In the genomic region with DNA sequence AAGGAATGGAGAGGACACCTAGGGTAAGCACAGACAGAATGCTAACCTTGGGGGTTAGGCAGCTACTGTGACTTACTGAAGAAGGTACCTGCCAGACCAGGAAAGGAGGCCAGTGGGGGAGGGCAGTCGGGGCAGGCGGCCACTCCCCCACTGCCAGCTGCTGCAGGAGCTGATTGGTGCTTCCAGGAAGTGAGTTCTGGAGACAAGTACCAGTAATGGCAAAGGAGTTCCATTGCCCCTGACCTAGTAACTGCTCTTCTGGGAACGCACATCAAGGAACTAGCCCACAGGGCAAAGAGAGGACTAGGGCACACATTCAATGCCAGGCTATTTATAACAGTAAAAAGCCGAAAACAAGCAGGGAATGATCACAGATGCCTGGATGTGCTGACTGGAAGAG, we compare ENCODE assay signal across 9 mouse cellular contexts. TPM values are rescaled to one million over a fixed set of nuclear protein-coding genes. Genes with fewer than 3 reads are reported as not detected.
DNase-seq lines count a peak whose midpoint lies in the region; ATAC-seq and TF ChIP-seq lines count a peak whose summit lies in the region.
"Had no signal": no experiment of that assay in that cellular context is flagged by ENCODE, and none has a peak within 500 bp of the region (broad histone marks: within the 10 kb centered on the region; RNA-seq: fewer than 3 reads in every experiment).

No protein-coding gene starts in this region.

- DNase-seq in forebrain, embryonic 10.5 days (ENCODE audit: extremely low spot score, low spot score) = no peak
- DNase-seq in gastrocnemius, adult 2 months = peak; percentile 85
- peak; percentile 78 for DNase-seq in skeletal muscle tissue, adult 2 months (ENCODE audit: low read depth, low spot score)
- no peak for DNase-seq in thymus, postnatal 36 days
- DNase-seq in MN1 (ENCODE audit: low spot score) = no peak

- no peak for ATAC-seq in forebrain, embryonic 13.5 days
- ATAC-seq in kidney, embryonic 15.5 days (replicated peaks; ENCODE audit: low FRiP score) = no peak

- no peaks in the 10 kb centered on the region for H3K9me3 ChIP-seq in forebrain, embryonic 13.5 days (replicated peaks)
- H3K9me3 ChIP-seq in forebrain, embryonic 10.5 days = no peaks in the 10 kb centered on the region
- H3K9me3 ChIP-seq in E14TG2a.4 (ENCODE audit: low read length) = no peaks in the 10 kb centered on the region
- no peaks in the 10 kb centered on the region for H3K9me3 ChIP-seq in kidney, embryonic 15.5 days (replicated peaks)

- 0 out of 2 replicates have a peak overlapping the region, but pooled peaks have one; percentile 6 for H3K4me2 ChIP-seq in forebrain, embryonic 13.5 days
- no peak overlapping the region for H3K4me2 ChIP-seq in kidney, embryonic 15.5 days

- no peak overlapping the region for H3K9ac ChIP-seq in forebrain, embryonic 13.5 days
- peak overlapping the region; percentile 26; the same call in 1 of the 2 replicates for H3K9ac ChIP-seq in kidney, embryonic 15.5 days

- peaks cover 13% of the 10 kb centered on the region; the same call in 1 of the 2 replicates for H3K36me3 ChIP-seq in forebrain, embryonic 13.5 days (ENCODE audit: poor library complexity, severe bottlenecking)
- peaks cover 58% of the 10 kb centered on the region for H3K36me3 ChIP-seq in forebrain, embryonic 10.5 days (replicated peaks)
- H3K36me3 ChIP-seq in E14TG2a.4 (ENCODE audit: insufficient read depth, low read length) = peaks cover 63% of the 10 kb centered on the region
- H3K36me3 ChIP-seq in kidney, embryonic 15.5 days = peaks cover 7% of the 10 kb centered on the region; the same call in 1 of the 2 replicates

- no peaks in the 10 kb centered on the region for H3K27me3 ChIP-seq in forebrain, embryonic 13.5 days
- no peaks in the 10 kb centered on the region for H3K27me3 ChIP-seq in forebrain, embryonic 10.5 days (ENCODE audit: poor library complexity, severe bottlenecking)
- no peaks in the 10 kb centered on the region for H3K27me3 ChIP-seq in E14TG2a.4 (ENCODE audit: insufficient read depth, low read length)
- no peaks in the 10 kb centered on the region for H3K27me3 ChIP-seq in kidney, embryonic 15.5 days

- H3K4me3 ChIP-seq in forebrain, embryonic 13.5 days = no peak overlapping the region
- H3K4me3 ChIP-seq in forebrain, embryonic 10.5 days = no peak overlapping the region
- H3K4me3 ChIP-seq in E14TG2a.4 (replicated peaks; ENCODE audit: low read length) = 0 out of 2 replicates have a peak overlapping the region, but pooled peaks have one; percentile 8
- peak overlapping the region; percentile 57 for H3K4me3 ChIP-seq in gastrocnemius, adult 2 months
- no peak overlapping the region for H3K4me3 ChIP-seq in kidney, embryonic 15.5 days (replicated peaks)
- H3K4me3 ChIP-seq: erythroblast, embryonic 14.5 days had no signal

- intact Hi-C loops in gastrocnemius, adult 2 months (cut with DNase I) = loop anchor here (2.0 to 5.0 kb wide), 2 partner anchors 22 to 40 kb away; a partner anchor contains a TSS

- H3K4me1 ChIP-seq in forebrain, embryonic 13.5 days = peaks cover 52% of the 10 kb centered on the region
- peaks cover 45% of the 10 kb centered on the region for H3K4me1 ChIP-seq in forebrain, embryonic 10.5 days
- H3K4me1 ChIP-seq in E14TG2a.4 (replicated peaks; ENCODE audit: low read depth, low read length) = peaks cover 68% of the 10 kb centered on the region
- peaks cover 50% of the 10 kb centered on the region for H3K4me1 ChIP-seq in kidney, embryonic 15.5 days

- H3K27ac ChIP-seq in forebrain, embryonic 13.5 days = no peak overlapping the region
- no peak overlapping the region for H3K27ac ChIP-seq in forebrain, embryonic 10.5 days
- peak overlapping the region; percentile 99 for H3K27ac ChIP-seq in gastrocnemius, adult 2 months
- H3K27ac ChIP-seq in kidney, embryonic 15.5 days = 0 out of 2 replicates have a peak overlapping the region, but pooled peaks have one; percentile 2

- 79% methylated on average over 4 of the region's 4 CpGs for WGBS in forebrain, embryonic 13.5 days
- 75% methylated on average over 4 of the region's 4 CpGs for WGBS in forebrain, embryonic 10.5 days
- WGBS in kidney, embryonic 15.5 days = 52% methylated on average over 4 of the region's 4 CpGs

- no peak for TF ChIP-seq CTCF in E14TG2a.4 (conservative IDR thresholded peaks at IDR 0.05; ENCODE audit: low read length)
- TF ChIP-seq CTCF in gastrocnemius, adult 2 months (IDR thresholded peaks at IDR 0.05) = no peak

RNA-seq across cellular contexts. Expression of a gene that starts 3.1 kb away (rescaled TPM):
- polyA plus RNA-seq in forebrain, embryonic 13.5 days (2015; fragmentation: Nextera tagmentation; extraction: Ambion mirVana) = 433 and 441 TPM in 2 replicates
- 338 and 346 TPM in 2 replicates for polyA plus RNA-seq in forebrain, embryonic 10.5 days (2016; fragmentation: Nextera tagmentation; extraction: Ambion mirVana)
- total RNA-seq in gastrocnemius, adult 2 months (2021) = 100 to 1,000 TPM; 134 to 150 TPM
- polyA plus RNA-seq in kidney, embryonic 15.5 days (2015; fragmentation: Nextera tagmentation; extraction: Ambion mirVana) = 275 and 342 TPM in 2 replicates

RNA-seq across cellular contexts. Expression of a gene that starts 24.4 kb away (rescaled TPM):
- polyA plus RNA-seq in forebrain, embryonic 13.5 days (2015; fragmentation: Nextera tagmentation; extraction: Ambion mirVana) = 8.6 and 10.0 TPM in 2 replicates
- polyA plus RNA-seq in forebrain, embryonic 10.5 days (2016; fragmentation: Nextera tagmentation; extraction: Ambion mirVana) = 21.4 and 22.4 TPM in 2 replicates
- 1 to 10 TPM; 1.4 to 5.9 TPM for total RNA-seq in gastrocnemius, adult 2 months (2021)
- polyA plus RNA-seq in kidney, embryonic 15.5 days (2015; fragmentation: Nextera tagmentation; extraction: Ambion mirVana) = 21.5 and 27.9 TPM in 2 replicates
- polyA plus RNA-seq: erythroblast, embryonic 14.5 days had no signal

RNA-seq across cellular contexts. Expression of a gene that starts 38.8 kb away (rescaled TPM):
- polyA plus RNA-seq in forebrain, embryonic 13.5 days (2015; fragmentation: Nextera tagmentation; extraction: Ambion mirVana) = 52.2 and 56.5 TPM in 2 replicates
- 29.5 and 33.1 TPM in 2 replicates for polyA plus RNA-seq in forebrain, embryonic 10.5 days (2016; fragmentation: Nextera tagmentation; extraction: Ambion mirVana)
- 10 to 100 TPM; 88.8 to 90.7 TPM for total RNA-seq in gastrocnemius, adult 2 months (2021)
- 50.9 and 57.5 TPM in 2 replicates for polyA plus RNA-seq in kidney, embryonic 15.5 days (2015; fragmentation: Nextera tagmentation; extraction: Ambion mirVana)

RNA-seq across cellular contexts. Expression of a gene that starts 53.1 kb away (rescaled TPM):
- polyA plus RNA-seq in forebrain, embryonic 13.5 days (2015; fragmentation: Nextera tagmentation; extraction: Ambion mirVana) = 27.3 and 29.0 TPM in 2 replicates
- polyA plus RNA-seq in forebrain, embryonic 10.5 days (2016; fragmentation: Nextera tagmentation; extraction: Ambion mirVana) = 22.7 and 27.9 TPM in 2 replicates
- 10 to 100 TPM; 15.7 to 24.5 TPM for total RNA-seq in gastrocnemius, adult 2 months (2021)
- polyA plus RNA-seq in kidney, embryonic 15.5 days (2015; fragmentation: Nextera tagmentation; extraction: Ambion mirVana) = 46.5 and 53.4 TPM in 2 replicates

Comparison
In these comparisons a context has a peak if more than half of its experiments do, and no peak if none do; other contexts are left out.
1. H3K27ac ChIP-seq: peak in gastrocnemius, adult 2 months (single experiment) and kidney, embryonic 15.5 days (single experiment); none in forebrain, embryonic 13.5 days (single experiment) and forebrain, embryonic 10.5 days (single experiment).
2. H3K4me3 ChIP-seq: peak in E14TG2a.4 (single experiment) and gastrocnemius, adult 2 months (single experiment); none in forebrain, embryonic 13.5 days (single experiment), forebrain, embryonic 10.5 days (single experiment) and kidney, embryonic 15.5 days (single experiment).
3. DNase-seq: peak in gastrocnemius, adult 2 months (single experiment) and skeletal muscle tissue, adult 2 months (single experiment); none in forebrain, embryonic 10.5 days (single experiment), thymus, postnatal 36 days (0 of 2) and MN1 (single experiment).